8 mouse cellular contexts compared by ENCODE assay signal in genomic region chrX:36550906-36551305, GRCm38 (mm10). TPM values are rescaled to one million over a fixed set of nuclear protein-coding genes. Genes with fewer than 3 reads are reported as not detected.
DNase-seq lines count a peak whose midpoint lies in the region; ATAC-seq lines count a peak whose summit lies in the region.

No protein-coding gene starts in this region.

- 43% methylated on average over 5 of the region's 5 CpGs for WGBS in liver, embryonic 11.5 days
- WGBS in embryonic facial prominence, embryonic 10.5 days = 35% methylated on average over 5 of the region's 5 CpGs
- WGBS in heart, embryonic 13.5 days = 19% methylated on average over 5 of the region's 5 CpGs
- WGBS in kidney, embryonic 16.5 days = 39% methylated on average over 5 of the region's 5 CpGs
- 29% methylated on average over 5 of the region's 5 CpGs for WGBS in stomach, embryonic 16.5 days

- H3K27me3 ChIP-seq in liver, embryonic 11.5 days (replicated peaks; ENCODE audit: control insufficient read depth, insufficient read depth, low read length) = no peaks in the 10 kb centered on the region
- H3K27me3 ChIP-seq in embryonic facial prominence, embryonic 10.5 days (replicated peaks; ENCODE audit: low read depth, poor library complexity, severe bottlenecking) = no peaks in the 10 kb centered on the region
- H3K27me3 ChIP-seq in heart, embryonic 13.5 days (replicated peaks) = no peaks in the 10 kb centered on the region
- no peaks in the 10 kb centered on the region for H3K27me3 ChIP-seq in kidney, embryonic 16.5 days (ENCODE audit: insufficient read depth, low read length)
- no peaks in the 10 kb centered on the region for H3K27me3 ChIP-seq in stomach, embryonic 16.5 days (ENCODE audit: control insufficient read depth, insufficient read depth, low read length)

- no peaks in the 10 kb centered on the region for H3K4me1 ChIP-seq in liver, embryonic 11.5 days (replicated peaks; ENCODE audit: control insufficient read depth, insufficient read depth, low read length)
- peaks cover 6% of the 10 kb centered on the region for H3K4me1 ChIP-seq in embryonic facial prominence, embryonic 10.5 days
- H3K4me1 ChIP-seq in heart, embryonic 13.5 days = peaks cover 6% of the 10 kb centered on the region; the same call in 1 of the 2 replicates
- peaks cover 3% of the 10 kb centered on the region; the same call in 1 of the 2 replicates for H3K4me1 ChIP-seq in kidney, embryonic 16.5 days (ENCODE audit: insufficient read depth, low read length)
- H3K4me1 ChIP-seq in stomach, embryonic 16.5 days (ENCODE audit: control insufficient read depth, insufficient read depth, low read length) = peaks cover 6% of the 10 kb centered on the region

- H3K4me3 ChIP-seq in liver, embryonic 11.5 days (ENCODE audit: low read depth, low read length) = no peak overlapping the region
- H3K4me3 ChIP-seq in embryonic facial prominence, embryonic 10.5 days = no peak overlapping the region
- H3K4me3 ChIP-seq in heart, embryonic 13.5 days = no peak overlapping the region
- H3K4me3 ChIP-seq in kidney, embryonic 16.5 days (ENCODE audit: low read length) = no peak overlapping the region
- H3K4me3 ChIP-seq in stomach, embryonic 16.5 days (replicated peaks; ENCODE audit: low read length) = no peak overlapping the region

- ATAC-seq in liver, embryonic 11.5 days (replicated peaks; ENCODE audit: low FRiP score) = no peak
- ATAC-seq in heart, embryonic 13.5 days (ENCODE audit: extremely low read depth, insufficient number of reproducible peaks, low FRiP score, low TSS enrichment) = no peak; the same call in 1 of the 2 replicates
- ATAC-seq in kidney, embryonic 16.5 days (ENCODE audit: low FRiP score, low TSS enrichment) = peak; percentile 68
- peak; percentile 61; the same call in 1 of the 2 replicates for ATAC-seq in stomach, embryonic 16.5 days (ENCODE audit: insufficient read depth, low FRiP score)

- no peak overlapping the region for H3K9ac ChIP-seq in liver, embryonic 11.5 days (ENCODE audit: low read depth, low read length)
- H3K9ac ChIP-seq in heart, embryonic 13.5 days = no peak overlapping the region
- no peak overlapping the region for H3K9ac ChIP-seq in kidney, embryonic 16.5 days (replicated peaks; ENCODE audit: low read length)
- no peak overlapping the region for H3K9ac ChIP-seq in stomach, embryonic 16.5 days (ENCODE audit: low read length)

- H3K27ac ChIP-seq in liver, embryonic 11.5 days (ENCODE audit: low read depth, low read length) = no peak overlapping the region
- no peak overlapping the region for H3K27ac ChIP-seq in embryonic facial prominence, embryonic 10.5 days (replicated peaks)
- peak overlapping the region; percentile 76 for H3K27ac ChIP-seq in heart, embryonic 13.5 days (replicated peaks)
- H3K27ac ChIP-seq in kidney, embryonic 16.5 days (ENCODE audit: low read length) = peak overlapping the region; percentile 88
- peak overlapping the region; percentile 90 for H3K27ac ChIP-seq in stomach, embryonic 16.5 days (ENCODE audit: low read length)

- H3K9me3 ChIP-seq in liver, embryonic 11.5 days (ENCODE audit: control insufficient read depth, low read length) = no peaks in the 10 kb centered on the region
- H3K9me3 ChIP-seq in embryonic facial prominence, embryonic 10.5 days = no peaks in the 10 kb centered on the region
- 0 out of 2 replicates have a peak, but pooled peaks cover 2% of the 10 kb centered on the region for H3K9me3 ChIP-seq in heart, embryonic 13.5 days
- H3K9me3 ChIP-seq in kidney, embryonic 16.5 days (ENCODE audit: low read length) = no peaks in the 10 kb centered on the region
- H3K9me3 ChIP-seq in stomach, embryonic 16.5 days (replicated peaks; ENCODE audit: control insufficient read depth, low read length) = no peaks in the 10 kb centered on the region

- no peak overlapping the region for H3K4me2 ChIP-seq in liver, embryonic 11.5 days
- H3K4me2 ChIP-seq in heart, embryonic 13.5 days = peak overlapping the region; percentile 28; the same call in 1 of the 2 replicates
- no peak overlapping the region for H3K4me2 ChIP-seq in kidney, embryonic 16.5 days (replicated peaks; ENCODE audit: low read depth, low read length)
- peak overlapping the region; percentile 32 for H3K4me2 ChIP-seq in stomach, embryonic 16.5 days (ENCODE audit: low read depth, low read length)

- DNase-seq in liver = peak; percentile 16
- DNase-seq in liver, embryonic 11.5 days (ENCODE audit: low spot score) = no peak
- peak; percentile 54 for DNase-seq in embryonic facial prominence, embryonic 10.5 days (ENCODE audit: low spot score)
- DNase-seq in lung, postnatal 4 days = peak; percentile 34 to 56
- no peak for DNase-seq in spleen, postnatal 14 days (ENCODE audit: low spot score in 2 of 2)

- no peaks in the 10 kb centered on the region for H3K36me3 ChIP-seq in liver, embryonic 11.5 days (ENCODE audit: control insufficient read depth, insufficient read depth, low read length)
- H3K36me3 ChIP-seq in embryonic facial prominence, embryonic 10.5 days (replicated peaks) = no peaks in the 10 kb centered on the region
- H3K36me3 ChIP-seq in heart, embryonic 13.5 days = no peaks in the 10 kb centered on the region
- no peaks in the 10 kb centered on the region for H3K36me3 ChIP-seq in kidney, embryonic 16.5 days (ENCODE audit: insufficient read depth, low read length)
- H3K36me3 ChIP-seq in stomach, embryonic 16.5 days (ENCODE audit: control insufficient read depth, insufficient read depth, low read length) = no peaks in the 10 kb centered on the region

RNA-seq across cellular contexts. Expression of gene Pgrmc1, which starts 47.1 kb away (rescaled TPM):
- polyA plus RNA-seq in liver, embryonic 11.5 days (2014; fragmentation: Nextera tagmentation; extraction: Ambion mirVana) = 150 and 158 TPM in 2 replicates
- 328 and 337 TPM in 2 replicates for polyA plus RNA-seq in embryonic facial prominence, embryonic 10.5 days (2016; fragmentation: Nextera tagmentation; extraction: Ambion mirVana)
- 123 and 137 TPM in 2 replicates for polyA plus RNA-seq in heart, embryonic 13.5 days (2015; fragmentation: Nextera tagmentation; extraction: Ambion mirVana)
- 304 and 318 TPM in 2 replicates for polyA plus RNA-seq in kidney, embryonic 16.5 days (2015; fragmentation: Nextera tagmentation; extraction: Ambion mirVana)
- 224 and 242 TPM in 2 replicates for polyA plus RNA-seq in stomach, embryonic 16.5 days (2015; fragmentation: Nextera tagmentation; extraction: Ambion mirVana)

RNA-seq across cellular contexts. Expression of gene Gm14569, which starts 59.3 kb away (rescaled TPM):
- not detected in 2 replicates for polyA plus RNA-seq in liver, embryonic 11.5 days (2014; fragmentation: Nextera tagmentation; extraction: Ambion mirVana)
- not detected in 2 replicates for polyA plus RNA-seq in embryonic facial prominence, embryonic 10.5 days (2016; fragmentation: Nextera tagmentation; extraction: Ambion mirVana)
- not detected in 2 replicates for polyA plus RNA-seq in heart, embryonic 13.5 days (2015; fragmentation: Nextera tagmentation; extraction: Ambion mirVana)
- not detected in 2 replicates for polyA plus RNA-seq in kidney, embryonic 16.5 days (2015; fragmentation: Nextera tagmentation; extraction: Ambion mirVana)
- not detected in 2 replicates for polyA plus RNA-seq in stomach, embryonic 16.5 days (2015; fragmentation: Nextera tagmentation; extraction: Ambion mirVana)

Comparison
In these comparisons a context has a peak if more than half of its experiments do, and no peak if none do; other contexts are left out.
1. DNase-seq: peak in liver (single experiment), embryonic facial prominence, embryonic 10.5 days (single experiment) and lung, postnatal 4 days (2 of 2); none in liver, embryonic 11.5 days (single experiment) and spleen, postnatal 14 days (0 of 2).
2. ATAC-seq: peak in kidney, embryonic 16.5 days (single experiment) and stomach, embryonic 16.5 days (single experiment); none in liver, embryonic 11.5 days (single experiment) and heart, embryonic 13.5 days (single experiment).
3. H3K27ac ChIP-seq: peak in heart, embryonic 13.5 days (single experiment), kidney, embryonic 16.5 days (single experiment) and stomach, embryonic 16.5 days (single experiment); none in liver, embryonic 11.5 days (single experiment) and embryonic facial prominence, embryonic 10.5 days (single experiment).
4. H3K4me2 ChIP-seq: peak in heart, embryonic 13.5 days (single experiment) and stomach, embryonic 16.5 days (single experiment); none in liver, embryonic 11.5 days (single experiment) and kidney, embryonic 16.5 days (single experiment).